Mouse (Mus musculus) left cerebral cortex, adult 6 months (tissue): ENCODE data around the gene Gm20671. TPM values are rescaled to one million over a fixed set of nuclear protein-coding genes. Genes with fewer than 3 reads are reported as not detected.

Experiments
- long read RNA-seq, 2 experiments: library from polyadenylated mRNA; unstranded; transcript quantifications; one replicate each; pipeline ENCODE4 v2.0.0; 2019 to 2020
- polyA plus RNA-seq: library from polyadenylated mRNA; unstranded; fragments of <200 nt; fragmentation: Nextera tagmentation; gene quantifications from 2 replicates; pipeline ENCODE4 v1.2.3, GENCODE M21; 2021

Gene Gm20671
- polyA plus RNA-seq, result not detected in 2 replicates
- long read RNA-seq, experiment 1, partial matches to known transcripts, result 4 of 10 reads
- long read RNA-seq, experiment 1, other reads (novel, unspliced or antisense), result 6 of 10 reads
- long read RNA-seq, experiment 2, partial matches to known transcripts, result 2 of 17 reads
- long read RNA-seq, experiment 2, other reads (novel, unspliced or antisense), result 15 of 17 reads

GRCm38 (mm10) chr5:32827009-32827408 lies at the start of gene Gm20671:
Gm20671 (minus strand) TSS chr5:32827109.

GRCm38 (mm10) chr5:32863253-32864228 lies 36.6 kb upstream of the Gm20671 start, which contains the start of gene Depdc5:
Depdc5 (plus strand) TSS chr5:32863701.

DNA sequence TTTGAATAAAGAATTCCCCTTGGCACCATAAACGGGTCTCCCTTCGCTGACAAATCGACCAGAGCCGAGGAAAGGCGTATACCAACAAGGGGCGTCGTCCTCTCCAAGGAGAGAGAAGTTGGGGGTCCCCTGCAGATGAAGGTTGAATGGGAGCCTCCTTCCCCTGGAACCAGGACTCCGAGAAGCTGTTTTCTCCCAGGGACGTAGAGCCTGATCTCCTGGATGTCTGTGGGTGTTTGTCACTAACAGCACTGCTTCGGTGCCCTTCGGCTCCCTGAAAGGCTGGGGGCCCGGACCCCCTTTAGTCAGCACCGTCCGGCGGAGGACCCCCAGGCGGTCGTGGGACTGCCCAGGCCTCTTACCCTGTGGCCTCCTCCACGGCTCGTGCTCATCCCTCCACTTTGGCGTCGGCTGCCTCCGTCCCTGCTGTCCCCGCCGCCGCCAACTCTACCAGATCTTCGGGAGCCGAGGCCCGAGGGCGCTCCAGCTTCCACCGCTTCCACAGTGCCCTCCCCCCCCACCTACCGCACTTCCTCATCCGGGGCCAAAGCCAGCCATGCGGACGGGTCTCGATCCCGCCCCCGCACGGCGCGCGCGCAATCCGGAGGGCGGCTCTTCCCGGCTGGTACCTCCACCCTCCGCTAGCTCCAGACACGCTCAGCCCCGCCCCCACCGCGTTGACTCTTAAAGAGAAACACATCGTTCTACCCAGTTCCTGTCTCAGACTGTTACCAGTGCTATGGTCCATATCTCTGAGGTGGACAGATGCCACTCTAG lies 27.0 kb upstream of the Gm20671 start, which contains the start of gene Prr14l:
Gene Prr14l (minus strand): TSS at position 526 of the 777 bp plus-strand sequence.

DNA sequence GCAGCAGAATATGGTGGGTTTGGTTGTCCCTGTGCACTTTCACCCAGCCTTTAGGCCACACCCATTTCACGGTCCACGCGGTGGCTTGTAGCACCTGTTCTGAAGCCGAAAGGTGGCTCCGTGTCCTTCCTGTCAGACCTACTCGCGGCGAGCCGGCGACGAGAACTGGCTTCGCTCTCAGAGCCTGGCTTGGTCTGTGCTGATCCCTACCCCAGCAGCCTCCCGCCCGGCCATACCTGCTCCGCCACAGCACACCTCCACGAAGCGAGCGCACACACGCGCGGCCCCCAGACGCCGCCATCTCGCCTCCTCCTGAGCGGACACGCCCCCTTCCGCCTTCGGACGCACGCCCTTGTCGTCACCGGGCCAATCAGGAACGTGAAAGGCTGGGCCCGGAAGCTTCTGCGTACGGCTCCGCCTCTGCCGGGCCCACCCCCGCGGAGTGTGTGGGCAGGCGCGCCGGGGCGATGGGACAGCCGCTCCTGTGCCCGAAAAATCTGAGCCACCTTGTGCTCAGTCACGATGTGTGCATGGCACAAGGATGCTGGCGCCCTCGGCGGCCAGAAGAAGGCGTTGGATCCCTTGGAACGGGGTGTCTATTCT lies 41.5 kb downstream of the Gm20671 start, which contains the start of gene Pisd:
Gene Pisd (minus strand): TSS at position 334 of the 603 bp plus-strand sequence.

Other genes with a start within 250 kb of the Gm20671 start
- gene Yes1, start 215.9 kb downstream of the Gm20671 start, polyA plus RNA-seq, result 4.2 and 4.4 TPM in 2 replicates
- 72.1 and 88.6 TPM in 2 replicates for gene Pisd, start 41.5 kb downstream of the Gm20671 start, polyA plus RNA-seq
- 9.5 and 10.4 TPM in 2 replicates for gene Prr14l, start 27.1 kb upstream of the Gm20671 start, polyA plus RNA-seq
- gene Depdc5, start 36.6 kb upstream of the Gm20671 start, polyA plus RNA-seq, result 14.5 and 18.2 TPM in 2 replicates
- gene Ywhah, start 191.7 kb upstream of the Gm20671 start, polyA plus RNA-seq, result 713 and 1,110 TPM in 2 replicates